Mouse (Mus musculus): Measurements from ENCODE around the gene Cnp.
A peak's percentile ranks its signal among the peaks of the same experiment; 100 is the strongest.

DNA sequence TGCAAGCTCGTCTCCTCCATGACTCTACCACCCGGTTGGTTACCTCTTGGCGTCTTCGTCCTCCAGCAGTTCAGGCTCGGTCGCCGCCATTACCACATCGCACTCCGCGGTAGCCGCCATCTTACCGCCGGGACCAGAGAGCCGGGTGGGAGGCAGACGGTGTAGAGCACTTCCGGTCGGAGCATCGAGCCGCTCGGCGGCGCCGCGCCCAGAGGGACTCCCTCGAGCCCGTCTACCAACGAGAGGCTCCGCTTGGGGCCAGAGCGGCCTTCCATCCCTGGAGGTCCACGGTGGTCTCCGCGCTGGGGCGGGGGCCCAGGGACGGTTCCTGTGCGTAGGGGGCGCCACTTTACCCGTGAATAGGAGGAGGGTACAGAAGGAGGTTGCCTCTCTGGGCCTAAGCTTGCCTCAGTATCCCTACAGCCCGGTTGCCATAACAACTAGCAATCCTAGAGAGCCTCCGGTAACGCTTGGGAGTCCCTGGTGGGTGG, 44.8 kb downstream of the Cnp start:
- TF ChIP-seq GATA1 (IDR thresholded peaks at IDR 0.05; ENCODE audit: borderline replicate concordance, low read length) = no peak
- TF ChIP-seq FLI1 (IDR thresholded peaks at IDR 0.05; ENCODE audit: low read length) = peak; percentile 16; the same call in 1 of the 2 replicates

Data from megakaryocyte, embryonic 14.5 days (primary cell).